Mouse (Mus musculus) neural tube, embryonic 13.5 days (tissue): Measurements from ENCODE around the gene Slc4a1. TPM values are rescaled to one million over a fixed set of nuclear protein-coding genes. Genes with fewer than 3 reads are reported as not detected.
"Not testable (repeated sequence)": the region's sequence is repeated elsewhere in the genome, so short reads cannot be mapped to it uniquely, and the experiment has no call there.

Experiments
- ATAC-seq: fragments of 200-750 bp; cut with Nextera tagmentation; 2 replicates; pipeline ENCODE4 v1.8.0; 2017; ENCODE audit warnings: low read depth, mild to moderate bottlenecking, moderate TSS enrichment, moderate library complexity
- H3K27ac ChIP-seq: fragments of 300-500 bp; sonication (generic); replicated peaks from 2 replicates; pipeline ENCODE4 v1.5.1; 2015; ENCODE audit warnings: moderate library complexity, mild to moderate bottlenecking, inconsistent platforms
- H3K27me3 ChIP-seq: fragments of 300-500 bp; sonication (generic); 2 replicates; pipeline ENCODE4 v1.6.1; 2015; ENCODE audit warnings: mild to moderate bottlenecking, inconsistent platforms
- H3K36me3 ChIP-seq: fragments of 300-500 bp; sonication (generic); 2 replicates; pipeline ENCODE4 v1.6.1; 2015; ENCODE audit warnings: mild to moderate bottlenecking, inconsistent platforms
- H3K4me1 ChIP-seq: fragments of 300-500 bp; sonication (generic); replicated peaks from 2 replicates; pipeline ENCODE4 v1.6.1; 2015; ENCODE audit warnings: inconsistent platforms
- H3K4me2 ChIP-seq: fragments of 300-500 bp; sonication (generic); 2 replicates; pipeline ENCODE4 v1.6.1; 2015; ENCODE audit warnings: inconsistent platforms, mild to moderate bottlenecking, moderate library complexity
- H3K4me3 ChIP-seq: fragments of 300-500 bp; sonication (generic); 2 replicates; pipeline ENCODE4 v1.5.1; 2015; ENCODE audit warnings: mild to moderate bottlenecking, inconsistent platforms
- H3K9ac ChIP-seq: fragments of 300-500 bp; sonication (generic); 2 replicates; pipeline ENCODE4 v1.6.1; 2015; ENCODE audit warnings: moderate library complexity, mild to moderate bottlenecking, inconsistent platforms
- H3K9me3 ChIP-seq: fragments of 300-500 bp; sonication (generic); 2 replicates; pipeline ENCODE4 v1.6.1; 2016; ENCODE audit warnings: inconsistent platforms
- WGBS: fragments of 180-500 bp; shearing (Covaris S2); methylation state at CpG from one replicate; pipeline ENCODE4 v1.1.7; 2015; 5-methylcytosine and 5-hydroxymethylcytosine counted together
- polyA plus RNA-seq: library from polyadenylated mRNA; unstranded; fragments of >200 nt; fragmentation: Nextera tagmentation; extraction: Ambion mirVana; gene quantifications from 2 replicates; pipeline ENCODE4 v1.2.1, GENCODE M21; 2015

Gene Slc4a1
- 4.2 and 4.9 TPM in 2 replicates for polyA plus RNA-seq

- ATAC-seq, H3K4me3 ChIP-seq, H3K9ac ChIP-seq, H3K27me3 ChIP-seq, H3K4me1 ChIP-seq, H3K36me3 ChIP-seq, H3K9me3 ChIP-seq, H3K4me2 ChIP-seq, H3K27ac ChIP-seq: not testable (repeated sequence)
- 85% methylated on average over 8 of the region's 8 CpGs for WGBS
These were observed at the start of gene Slc4a1 for GRCm38 (mm10) chr11:102366103-102366502. Gene Slc4a1, minus strand, starts transcription at chr11:102366203.

GRCm38 (mm10) chr11:102415034-102415802 is 49.2 kb upstream of the Slc4a1 start:
- Histone ChIP-seq H3K4me2 (no peak overlapping the region), H3K9me3 (no peaks in the 10 kb centered on the region), H3K27me3 (no peaks in the 10 kb centered on the region), H3K36me3 (no peaks in the 10 kb centered on the region), H3K4me3 (no peak overlapping the region), H3K9ac (no peak overlapping the region), H3K4me1 (peaks cover 4% of the 10 kb centered on the region; the same call in 1 of the 2 replicates), H3K27ac (no peak overlapping the region)
- no peak for ATAC-seq
- WGBS: 73% methylated on average over 10 of the region's 10 CpGs

GRCm38 (mm10) chr11:102413059-102413458 is 47.1 kb upstream of the Slc4a1 start:
- ATAC-seq: no peak
- no peaks in the 10 kb centered on the region for H3K36me3 ChIP-seq

GRCm38 (mm10) chr11:102411704-102412103 is 45.7 kb upstream of the Slc4a1 start:
- H3K27ac ChIP-seq: no peak overlapping the region
- ATAC-seq: no peak
- H3K4me1 ChIP-seq: peaks cover 20% of the 10 kb centered on the region
- no peak overlapping the region for H3K4me2 ChIP-seq
- H3K9me3 ChIP-seq: no peaks in the 10 kb centered on the region
- H3K27me3 ChIP-seq: no peaks in the 10 kb centered on the region
- H3K4me3 ChIP-seq: no peak overlapping the region
- no peak overlapping the region for H3K9ac ChIP-seq
- H3K36me3 ChIP-seq: no peaks in the 10 kb centered on the region
- 9% methylated on average over 11 of the region's 11 CpGs for WGBS

More at GRCm38 (mm10) chr11:102413059-102413458, 47.1 kb upstream of the Slc4a1 start:
- Histone ChIP-seq H3K4me2 (no peak overlapping the region), H3K9ac (no peak overlapping the region), H3K27ac (no peak overlapping the region), H3K9me3 (no peaks in the 10 kb centered on the region), H3K4me3 (no peak overlapping the region), H3K27me3 (no peaks in the 10 kb centered on the region), H3K4me1 (peaks cover 12% of the 10 kb centered on the region)
- 63% methylated on average over 8 of the region's 8 CpGs for WGBS

- Histone ChIP-seq H3K4me2 (no peak overlapping the region), H3K27me3 (no peaks in the 10 kb centered on the region), H3K4me3 (no peak overlapping the region), H3K9ac (no peak overlapping the region), H3K9me3 (no peaks in the 10 kb centered on the region), H3K27ac (no peak overlapping the region), H3K36me3 (no peaks in the 10 kb centered on the region), H3K4me1 (peaks cover 26% of the 10 kb centered on the region)
- WGBS: 84% methylated on average over 3 of the region's 3 CpGs
- no peak for ATAC-seq
These were observed 45.1 kb upstream of the Slc4a1 start for GRCm38 (mm10) chr11:102411061-102411460.

- not testable (repeated sequence) for H3K9me3 ChIP-seq
These were observed 44.3 kb upstream of the Slc4a1 start for GRCm38 (mm10) chr11:102410345-102410744.

GRCm38 (mm10) chr11:102409795-102410330 is 43.9 kb upstream of the Slc4a1 start:
- no peak for ATAC-seq
- Histone ChIP-seq H3K4me3 (no peak overlapping the region), H3K9ac (no peak overlapping the region), H3K4me1 (peaks cover 38% of the 10 kb centered on the region), H3K27me3 (no peaks in the 10 kb centered on the region), H3K4me2 (no peak overlapping the region), H3K36me3 (peaks cover under 1% of the 10 kb centered on the region; the same call in 1 of the 2 replicates), H3K9me3 (no peaks in the 10 kb centered on the region), H3K27ac (no peak overlapping the region)
- 91% methylated on average over 3 of the region's 3 CpGs for WGBS

More at GRCm38 (mm10) chr11:102410345-102410744, 44.3 kb upstream of the Slc4a1 start:
- peaks cover 33% of the 10 kb centered on the region for H3K4me1 ChIP-seq
- not testable (repeated sequence) for H3K4me2 ChIP-seq, H3K4me3 ChIP-seq, ATAC-seq, H3K36me3 ChIP-seq, H3K9ac ChIP-seq, H3K27me3 ChIP-seq, H3K27ac ChIP-seq
- WGBS: 95% methylated on average over 3 of the region's 3 CpGs

GRCm38 (mm10) chr11:102408888-102409794 is 43.1 kb upstream of the Slc4a1 start:
- WGBS: 40% methylated on average over 15 of the region's 15 CpGs
- no peaks in the 10 kb centered on the region for H3K27me3 ChIP-seq

GRCm38 (mm10) chr11:102408344-102408876 is 42.4 kb upstream of the Slc4a1 start:
- H3K36me3 ChIP-seq: peaks cover 15% of the 10 kb centered on the region
- no peaks in the 10 kb centered on the region for H3K9me3 ChIP-seq
- under 1% methylated on average over 32 of the region's 32 CpGs for WGBS
- peak overlapping the region; percentile 91 for H3K9ac ChIP-seq
- peak overlapping the region; percentile 83 for H3K27ac ChIP-seq
- H3K4me2 ChIP-seq: peak overlapping the region; percentile 95
- ATAC-seq: peak; percentile 92
- peak overlapping the region; percentile 85 for H3K4me3 ChIP-seq
- H3K4me1 ChIP-seq: peaks cover 46% of the 10 kb centered on the region
- no peaks in the 10 kb centered on the region for H3K27me3 ChIP-seq

More at GRCm38 (mm10) chr11:102408888-102409794, 43.1 kb upstream of the Slc4a1 start:
- Histone ChIP-seq H3K4me2 (peak overlapping the region; percentile 95), H3K27ac (peak overlapping the region; percentile 70), H3K9ac (0 out of 2 replicates have a peak overlapping the region, but pooled peaks have one; percentile 38), H3K36me3 (peaks cover 8% of the 10 kb centered on the region), H3K4me1 (peaks cover 45% of the 10 kb centered on the region), H3K4me3 (peak overlapping the region; percentile 85), H3K9me3 (no peaks in the 10 kb centered on the region)
- no peak for ATAC-seq

GRCm38 (mm10) chr11:102407834-102408215 is 41.8 kb upstream of the Slc4a1 start, which contains the start of gene Slc25a39:
Gene Slc25a39, minus strand, starts transcription at chr11:102407946.
- peaks cover 21% of the 10 kb centered on the region for H3K36me3 ChIP-seq
- WGBS: 2% methylated on average over 19 of the region's 19 CpGs
- peak within 1 kb of the TSS; percentile 90 for H3K27ac ChIP-seq

More at GRCm38 (mm10) chr11:102407834-102408215, 41.8 kb upstream of the Slc4a1 start, which contains the start of gene Slc25a39:
- ATAC-seq: no peak
- H3K9ac ChIP-seq: peak within 1 kb of the TSS; percentile 91
- H3K9me3 ChIP-seq: no peaks in the 10 kb centered on the region
- H3K4me3 ChIP-seq: peak within 1 kb of the TSS; percentile 85
- peak within 1 kb of the TSS; percentile 95 for H3K4me2 ChIP-seq
- no peaks in the 10 kb centered on the region for H3K27me3 ChIP-seq
- peaks cover 46% of the 10 kb centered on the region for H3K4me1 ChIP-seq
